Mouse (Mus musculus) thymus, adult 2 months (tissue): ENCODE measurements around the gene Hist2h2bb.

Source experiments
- CTCF ChIP-seq: fragments of 200-500 bp; IDR thresholded peaks from 2 replicates; pipeline ENCODE4 v1.5.1; 2012; ENCODE audit warnings: mild to moderate bottlenecking, control low read depth, low read length, moderate library complexity, borderline replicate concordance; ENCODE audit not compliant: control insufficient read depth, poor library complexity, insufficient read depth; ENCODE audit errors: extremely low read depth
- POLR2A ChIP-seq: fragments of 200-500 bp; IDR thresholded peaks from 2 replicates; pipeline ENCODE4 v1.6.1; 2012; ENCODE audit warnings: mild to moderate bottlenecking, low read length, control low read depth, moderate library complexity; ENCODE audit not compliant: control insufficient read depth, poor library complexity, insufficient read depth; ENCODE audit errors: extremely low read depth

- TF ChIP-seq POLR2A = no peak
- TF ChIP-seq CTCF = no peak
These were observed 19.6 kb downstream of the Hist2h2bb start for GRCm38 (mm10) chr3:96289201-96289600.
